Mouse (Mus musculus) myocyte (in vitro differentiated cells): Measurements from ENCODE around the gene Stk32c. TPM values are rescaled to one million over a fixed set of nuclear protein-coding genes. Genes with fewer than 3 reads are reported as not detected.

Source experiments
- H3K27me3 ChIP-seq: one replicate; pipeline ENCODE4 v1.6.1; 2011; ENCODE audit not compliant: control insufficient read depth, insufficient read depth, insufficient read length
- H3K36me3 ChIP-seq: one replicate; pipeline ENCODE4 v1.6.1; 2011; ENCODE audit not compliant: control insufficient read depth, insufficient read depth
- H3K4me2 ChIP-seq: one replicate; pipeline ENCODE4 v1.6.1; 2011; ENCODE audit warnings: low read depth, control low read depth
- H3K4me3 ChIP-seq: one replicate; pipeline ENCODE4 v1.5.1; 2011; ENCODE audit warnings: mild to moderate bottlenecking, control low read depth, moderate library complexity
- H3K79me2 ChIP-seq: one replicate; pipeline ENCODE4 v1.6.1; 2011; ENCODE audit not compliant: control insufficient read depth, insufficient read depth
- H3ac ChIP-seq: one replicate; pipeline ENCODE4 v1.6.1; 2011; ENCODE audit not compliant: control insufficient read depth, insufficient read length
- CEBPB ChIP-seq: IDR thresholded peaks from 2 replicates; pipeline ENCODE4 v1.6.1; 2011; ENCODE audit warnings: mild to moderate bottlenecking, moderate library complexity; ENCODE audit not compliant: poor library complexity, insufficient read depth, severe bottlenecking
- E2F4 ChIP-seq: IDR thresholded peaks from one replicate; pipeline ENCODE4 v1.6.1; 2011; ENCODE audit warnings: mild to moderate bottlenecking, control low read depth, moderate library complexity; ENCODE audit not compliant: insufficient read depth
- MAX ChIP-seq: IDR thresholded peaks from one replicate; pipeline ENCODE4 v1.6.1; 2011; ENCODE audit warnings: low read depth, mild to moderate bottlenecking, control low read depth
- MYOD1 ChIP-seq, 3 experiments: IDR thresholded peaks; one replicate each; pipeline ENCODE4 v1.6.1; 2011; ENCODE audit warnings: control low read depth in 2 of 3, low read depth in 2 of 3, mild to moderate bottlenecking in 2 of 3, moderate library complexity in 1 of 3; ENCODE audit not compliant: insufficient read length in 2 of 3, control insufficient read depth in 1 of 3
- MYOG ChIP-seq, 3 experiments: IDR thresholded peaks; one replicate each; pipeline ENCODE4 v1.6.1; 2011; ENCODE audit warnings: control low read depth in 2 of 3, low read depth in 2 of 3, mild to moderate bottlenecking in 2 of 3; ENCODE audit not compliant: insufficient read length in 2 of 3, control insufficient read depth in 1 of 3, insufficient read depth in 1 of 3
- POLR2A ChIP-seq: IDR thresholded peaks from one replicate; pipeline ENCODE4 v1.6.1; 2011; ENCODE audit warnings: low read depth, mild to moderate bottlenecking, control low read depth, moderate library complexity; ENCODE audit not compliant: insufficient read length
- POLR2AphosphoS2 ChIP-seq: IDR thresholded peaks from one replicate; pipeline ENCODE4 v1.6.1; 2011; ENCODE audit warnings: low read depth, control low read depth; ENCODE audit not compliant: insufficient read length
- REST ChIP-seq: IDR thresholded peaks from one replicate; pipeline ENCODE4 v1.6.1; 2011; ENCODE audit warnings: mild to moderate bottlenecking, control low read depth, moderate library complexity; ENCODE audit not compliant: insufficient read depth, insufficient read length
- SRF ChIP-seq: IDR thresholded peaks from one replicate; pipeline ENCODE4 v1.6.1; 2011; ENCODE audit warnings: low read depth; ENCODE audit not compliant: control insufficient read depth, insufficient read length
- TCF12 ChIP-seq: IDR thresholded peaks from one replicate; pipeline ENCODE4 v1.6.1; 2011; ENCODE audit warnings: mild to moderate bottlenecking, control low read depth; ENCODE audit not compliant: poor library complexity, insufficient read depth, severe bottlenecking
- TCF3 ChIP-seq: IDR thresholded peaks from one replicate; pipeline ENCODE4 v1.6.1; 2011; ENCODE audit warnings: low read depth, control low read depth; ENCODE audit not compliant: insufficient read length
- USF1 ChIP-seq: IDR thresholded peaks from one replicate; pipeline ENCODE4 v1.6.1; 2011; ENCODE audit warnings: low read depth, mild to moderate bottlenecking, control low read depth, moderate library complexity
- polyA plus RNA-seq: library from polyadenylated mRNA; unstranded; fragments of >200 nt; fragmentation: generic; extraction: Trizol; gene quantifications from one replicate; pipeline ENCODE4 v1.2.1, GENCODE M21; 2012; ENCODE audit warnings: missing spikeins

Stk32c gene
- polyA plus RNA-seq, 1 experiment = 1.0 TPM

GRCm38 (mm10) chr7:139085629-139086194, 127.4 kb downstream of the Stk32c start, which contains the start of gene Dpysl4:
Gene Dpysl4 (plus strand): TSS chr7:139086001.
- Histone ChIP-seq H3K27me3 (peaks cover 52% of the 10 kb centered on the region), H3K36me3 (no peaks in the 10 kb centered on the region), H3K4me3 (no peak within 1 kb of the TSS), H3K79me2 (no peaks in the 10 kb centered on the region), H3ac (no peak within 1 kb of the TSS), H3K4me2 (no peak within 1 kb of the TSS)
- TF ChIP-seq POLR2A (no peak), USF1 (no peak), SRF (no peak)

DNA sequence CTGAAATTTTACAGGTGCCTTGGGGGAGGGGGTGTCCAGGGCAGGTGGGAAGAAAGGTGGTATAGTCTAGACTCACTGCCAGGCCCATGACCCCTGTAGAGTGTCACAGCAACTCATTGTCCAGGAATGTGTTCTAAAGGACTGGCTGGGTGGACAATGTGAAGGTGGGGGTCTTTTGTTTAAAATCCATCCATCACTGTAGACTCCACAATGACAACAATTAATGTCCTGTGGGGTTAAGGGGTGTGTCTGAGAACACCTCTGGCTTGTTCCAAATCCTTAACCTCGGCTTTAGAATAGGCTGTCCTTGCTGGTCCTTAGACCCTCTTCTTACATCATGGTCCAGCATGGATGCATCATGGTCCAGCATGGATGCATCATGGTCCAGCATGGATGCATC, 128.8 kb downstream of the Stk32c start:
- Histone ChIP-seq H3K79me2 (no peaks in the 10 kb centered on the region), H3K36me3 (no peaks in the 10 kb centered on the region), H3ac (no peak overlapping the region), H3K27me3 (peaks cover 39% of the 10 kb centered on the region), H3K4me2 (no peak overlapping the region), H3K4me3 (no peak overlapping the region)
- TF ChIP-seq POLR2AphosphoS2 (no peak), MAX (no peak), REST (no peak), MYOD1 (IDR thresholded peaks at IDR 0.05; ENCODE audit: control insufficient read depth in 1 of 3, insufficient read length in 2 of 3, low read depth in 2 of 3) (no peak), MYOG (IDR thresholded peaks at IDR 0.05; ENCODE audit: control insufficient read depth in 1 of 3, insufficient read depth in 1 of 3, insufficient read length in 2 of 3, low read depth in 2 of 3) (no peak), E2F4 (no peak), POLR2A (no peak), TCF3 (no peak), CEBPB (no peak), USF1 (no peak)

DNA sequence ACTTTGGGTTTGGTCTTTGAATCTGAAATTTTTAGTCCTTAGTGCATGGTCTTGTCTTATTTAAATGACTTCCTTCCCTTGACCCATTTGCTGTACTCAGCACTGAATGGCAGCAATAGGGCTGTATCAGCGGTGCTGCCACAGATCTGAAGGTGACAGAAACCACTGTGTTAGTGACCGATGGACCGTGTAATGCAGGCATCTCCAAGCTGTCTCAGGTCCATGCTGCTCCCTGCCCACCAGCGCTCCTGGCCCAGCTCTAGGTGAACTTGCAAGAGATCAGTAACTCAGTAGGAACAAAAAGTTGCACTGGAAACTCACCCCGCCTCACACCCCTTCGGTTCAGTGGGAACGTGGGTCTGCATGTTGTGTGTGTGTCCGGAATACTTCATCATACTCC, 130.8 kb downstream of the Stk32c start:
- TF ChIP-seq MAX (no peak), TCF3 (no peak), TCF12 (no peak)
- no peaks in the 10 kb centered on the region for H3K79me2 ChIP-seq
- no peak overlapping the region for H3K4me2 ChIP-seq
- no peaks in the 10 kb centered on the region for H3K36me3 ChIP-seq
- H3K4me3 ChIP-seq = no peak overlapping the region
- H3ac ChIP-seq = no peak overlapping the region
- H3K27me3 ChIP-seq = peaks cover 28% of the 10 kb centered on the region

- no peak overlapping the region for H3K4me2 ChIP-seq
- H3K36me3 ChIP-seq = no peaks in the 10 kb centered on the region
- peaks cover 30% of the 10 kb centered on the region for H3K27me3 ChIP-seq
- H3ac ChIP-seq = no peak overlapping the region
- H3K79me2 ChIP-seq = no peaks in the 10 kb centered on the region
- H3K4me3 ChIP-seq = no peak overlapping the region
- TF ChIP-seq MYOG (IDR thresholded peaks at IDR 0.05; ENCODE audit: control insufficient read depth in 1 of 3, insufficient read depth in 1 of 3, insufficient read length in 2 of 3, low read depth in 2 of 3) (no peak), USF1 (no peak), POLR2AphosphoS2 (no peak)
Measured at GRCm38 (mm10) chr7:139081158-139081557, 131.9 kb downstream of the Stk32c start.

GRCm38 (mm10) chr7:139080714-139081113, 132.4 kb downstream of the Stk32c start:
- no peak for TF ChIP-seq CEBPB
- TF ChIP-seq REST = no peak
- no peak for TF ChIP-seq MAX
- no peak for TF ChIP-seq POLR2AphosphoS2
- no peak for TF ChIP-seq POLR2A
- TF ChIP-seq SRF = no peak
- no peak for TF ChIP-seq TCF3
- TF ChIP-seq MYOG (IDR thresholded peaks at IDR 0.05; ENCODE audit: control insufficient read depth in 1 of 3, insufficient read depth in 1 of 3, insufficient read length in 2 of 3, low read depth in 2 of 3) = no peak
- H3ac ChIP-seq = no peak overlapping the region
- no peak overlapping the region for H3K4me3 ChIP-seq
- H3K4me2 ChIP-seq = no peak overlapping the region
- no peaks in the 10 kb centered on the region for H3K36me3 ChIP-seq
- peaks cover 30% of the 10 kb centered on the region for H3K27me3 ChIP-seq
- no peaks in the 10 kb centered on the region for H3K79me2 ChIP-seq

DNA sequence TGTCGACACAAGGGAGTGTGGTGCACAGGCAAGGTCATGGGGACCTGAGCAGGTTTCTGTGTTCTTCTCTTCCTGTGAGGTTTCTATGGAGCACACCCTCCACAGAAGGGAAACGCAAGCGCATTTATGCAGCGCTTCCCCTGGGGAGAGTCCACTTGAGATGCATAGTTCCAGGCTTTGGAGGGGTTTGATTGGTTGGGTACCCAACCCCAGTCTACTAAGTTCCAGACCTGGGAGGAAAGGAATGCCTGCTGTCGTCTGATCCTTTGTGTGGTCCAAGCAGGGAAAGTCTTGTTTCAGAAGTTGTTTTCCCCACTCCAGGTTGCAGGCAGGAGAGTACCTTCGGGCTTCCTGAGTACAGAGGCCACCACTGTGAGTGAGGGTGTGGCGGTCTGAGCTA, 134.0 kb downstream of the Stk32c start:
- H3ac ChIP-seq = no peak overlapping the region
- no peaks in the 10 kb centered on the region for H3K79me2 ChIP-seq
- H3K4me2 ChIP-seq = no peak overlapping the region
- H3K36me3 ChIP-seq = no peaks in the 10 kb centered on the region
- no peak overlapping the region for H3K4me3 ChIP-seq
- no peak for TF ChIP-seq USF1
- no peak for TF ChIP-seq POLR2AphosphoS2
- no peak for TF ChIP-seq TCF3
- TF ChIP-seq MAX = no peak
- TF ChIP-seq TCF12 = no peak
- no peak for TF ChIP-seq CEBPB
- TF ChIP-seq E2F4 = no peak
- no peak for TF ChIP-seq SRF
- no peak for TF ChIP-seq POLR2A
- TF ChIP-seq MYOG (IDR thresholded peaks at IDR 0.05; ENCODE audit: control insufficient read depth in 1 of 3, insufficient read depth in 1 of 3, insufficient read length in 2 of 3, low read depth in 2 of 3) = no peak
- TF ChIP-seq REST = no peak
- no peak for TF ChIP-seq MYOD1 (IDR thresholded peaks at IDR 0.05; ENCODE audit: control insufficient read depth in 1 of 3, insufficient read length in 2 of 3, low read depth in 2 of 3)
- H3K27me3 ChIP-seq = peaks cover 31% of the 10 kb centered on the region
